Mouse (Mus musculus) cortical plate, adult 2 months (tissue): ENCODE results near the gene Hebp2. TPM values are rescaled to one million over a fixed set of nuclear protein-coding genes. Genes with fewer than 3 reads are reported as not detected.
A peak's percentile ranks its signal among the peaks of the same experiment; 100 is the strongest.

ENCODE experiments used
- H3K27ac ChIP-seq: fragments of 200-500 bp; 2 replicates; pipeline ENCODE4 v1.5.1; 2012; ENCODE audit warnings: low read length, control low read depth, inconsistent platforms; ENCODE audit not compliant: insufficient read depth
- H3K4me1 ChIP-seq: fragments of 200-500 bp; 2 replicates; pipeline ENCODE4 v1.6.1; 2011; ENCODE audit warnings: low read length; ENCODE audit not compliant: control insufficient read depth, insufficient read depth
- H3K4me3 ChIP-seq: fragments of 200-500 bp; 2 replicates; pipeline ENCODE4 v1.5.1; 2011; ENCODE audit warnings: mild to moderate bottlenecking, low read length, control low read depth; ENCODE audit not compliant: insufficient read depth
- CTCF ChIP-seq: fragments of 200-500 bp; IDR thresholded peaks from 2 replicates; pipeline ENCODE4 v1.5.1; 2011; ENCODE audit warnings: mild to moderate bottlenecking, control low read depth, low read length; ENCODE audit not compliant: insufficient read depth; ENCODE audit errors: extremely low read depth
- POLR2A ChIP-seq: fragments of 200-500 bp; IDR thresholded peaks from 2 replicates; pipeline ENCODE4 v1.6.1; 2011; ENCODE audit warnings: mild to moderate bottlenecking, low read length, control low read depth; ENCODE audit not compliant: insufficient read depth; ENCODE audit errors: extremely low read depth
- polyA plus RNA-seq: library from polyadenylated mRNA; depleted of rRNA; stranded (reverse); fragments of >200 nt; gene quantifications from 2 replicates; pipeline ENCODE4 v1.2.3, GENCODE M21; 2012

Gene Hebp2
- polyA plus RNA-seq, 1 experiment, result 3.4 TPM

- Histone ChIP-seq H3K4me3 (no peak overlapping the region), H3K27ac (no peak overlapping the region), H3K4me1 (no peaks in the 10 kb centered on the region)
- no peak for TF ChIP-seq CTCF
- no peak for TF ChIP-seq POLR2A
Observed at GRCm38 (mm10) chr10:18536889-18537288, 9.0 kb downstream of the Hebp2 start.

GRCm38 (mm10) chr10:18532293-18532692, 13.6 kb downstream of the Hebp2 start:
- H3K4me1 ChIP-seq, result peaks cover 3% of the 10 kb centered on the region; the same call in 1 of the 2 replicates
- TF ChIP-seq CTCF, result no peak
- no peak overlapping the region for H3K4me3 ChIP-seq
- no peak overlapping the region for H3K27ac ChIP-seq

DNA sequence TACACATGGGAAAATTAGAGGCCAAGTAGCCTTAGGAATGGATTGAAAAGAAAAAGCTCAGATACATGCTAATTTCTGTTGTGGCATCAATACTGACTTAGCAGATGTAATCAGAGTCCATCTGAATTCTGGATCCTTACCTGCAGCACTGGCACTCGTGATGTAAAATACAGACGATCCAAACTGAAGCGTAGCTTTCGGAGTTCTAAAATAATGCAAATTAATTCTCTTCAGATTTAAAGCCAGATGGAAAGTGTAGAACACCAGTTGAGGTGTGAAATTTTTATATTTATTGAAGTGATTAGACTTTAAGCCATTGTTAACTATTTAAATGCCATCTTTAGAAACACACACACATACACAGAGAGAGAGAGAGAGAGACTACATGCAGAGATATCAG, 15.7 kb downstream of the Hebp2 start:
- Histone ChIP-seq H3K27ac (no peak overlapping the region), H3K4me1 (peaks cover 3% of the 10 kb centered on the region; the same call in 1 of the 2 replicates), H3K4me3 (no peak overlapping the region)
- TF ChIP-seq POLR2A, result no peak
- no peak for TF ChIP-seq CTCF

GRCm38 (mm10) chr10:18529177-18529576, 16.7 kb downstream of the Hebp2 start:
- Histone ChIP-seq H3K4me1 (peaks cover 3% of the 10 kb centered on the region; the same call in 1 of the 2 replicates), H3K4me3 (no peak overlapping the region), H3K27ac (no peak overlapping the region)
- TF ChIP-seq CTCF (no peak), POLR2A (no peak)

DNA sequence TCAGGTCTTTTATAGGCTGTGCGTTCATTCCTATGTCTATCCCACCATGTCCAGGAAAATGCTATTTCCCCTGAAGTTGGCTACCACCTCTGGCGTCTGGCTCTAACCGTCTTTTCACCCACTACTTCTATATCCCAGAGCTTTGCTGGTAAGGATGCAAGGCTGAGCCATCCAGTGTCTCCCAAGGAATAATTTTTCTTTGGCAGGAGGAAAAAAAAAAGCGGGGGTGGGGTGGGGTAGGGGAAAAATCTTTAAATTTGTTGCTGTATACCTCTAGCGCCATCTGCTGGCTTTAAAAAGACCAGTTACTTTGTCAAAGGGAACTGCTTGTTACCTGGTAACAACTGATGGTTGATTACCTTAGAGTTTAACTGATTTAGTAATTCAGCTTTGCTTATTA, 17.4 kb downstream of the Hebp2 start:
- peaks cover 3% of the 10 kb centered on the region; the same call in 1 of the 2 replicates for H3K4me1 ChIP-seq
- no peak overlapping the region for H3K27ac ChIP-seq
- H3K4me3 ChIP-seq, result no peak overlapping the region
- TF ChIP-seq CTCF (peak; percentile 15; the same call in 1 of the 2 replicates), POLR2A (no peak)

DNA sequence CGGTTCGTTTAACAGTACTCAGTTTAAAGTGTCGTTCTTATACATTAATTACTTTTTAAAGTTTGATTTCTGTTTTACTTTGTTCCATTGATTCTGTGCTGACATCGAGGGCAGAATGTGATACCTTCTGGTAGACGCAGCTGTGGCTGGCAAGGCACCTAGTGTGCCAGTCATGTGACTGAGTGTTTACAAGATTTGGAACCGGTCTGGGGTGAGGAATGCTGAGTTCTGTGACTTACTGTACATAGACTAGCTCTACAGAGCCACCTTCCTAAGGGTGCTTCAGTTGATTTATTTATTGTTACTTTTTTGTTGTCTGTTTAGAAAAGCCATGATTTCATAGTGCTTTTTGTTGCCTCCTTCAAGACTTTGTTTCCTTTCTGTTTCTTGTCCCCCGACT, 18.1 kb downstream of the Hebp2 start:
- TF ChIP-seq CTCF, result no peak
- TF ChIP-seq POLR2A, result no peak
- H3K4me3 ChIP-seq, result peak overlapping the region; percentile 25
- H3K4me1 ChIP-seq, result peaks cover 3% of the 10 kb centered on the region; the same call in 1 of the 2 replicates
- no peak overlapping the region for H3K27ac ChIP-seq

- Histone ChIP-seq H3K4me3 (peak overlapping the region; percentile 25), H3K4me1 (peaks cover 3% of the 10 kb centered on the region; the same call in 1 of the 2 replicates), H3K27ac (peak overlapping the region; percentile 36; the same call in 1 of the 2 replicates)
- TF ChIP-seq POLR2A (no peak), CTCF (no peak)
Observed at GRCm38 (mm10) chr10:18526851-18527675, 18.8 kb downstream of the Hebp2 start.

DNA sequence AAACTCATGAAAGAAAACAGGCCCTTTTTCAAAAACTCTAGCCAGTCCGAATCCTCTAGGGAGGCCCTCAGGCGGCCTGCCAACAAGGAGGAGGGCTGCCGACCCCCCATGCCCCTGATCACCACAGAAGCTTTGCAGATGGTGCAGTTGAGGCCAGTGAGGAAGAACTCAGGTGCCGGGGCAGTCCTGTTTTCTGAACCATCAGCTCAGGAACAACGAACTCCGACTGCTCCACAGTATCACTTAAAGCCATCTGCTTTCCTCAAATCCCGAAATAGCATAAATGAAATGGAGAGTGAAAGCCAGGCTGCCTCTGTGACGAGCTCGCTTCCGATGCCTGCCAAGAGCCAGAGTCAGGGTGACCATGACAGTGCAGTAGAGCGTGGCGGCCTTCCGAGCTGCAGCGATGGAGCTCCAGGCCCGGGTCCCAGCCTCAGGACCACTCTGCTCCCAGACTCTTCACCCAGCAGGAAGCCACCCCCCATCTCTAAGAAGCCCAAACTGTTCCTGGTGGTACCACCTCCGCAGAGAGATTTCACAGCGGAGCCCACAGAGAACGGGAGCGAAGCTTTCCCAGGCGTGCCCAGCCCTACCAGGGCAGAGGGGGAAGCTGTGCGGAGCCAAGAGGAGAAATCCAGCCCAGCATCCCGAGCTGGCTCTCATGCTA, 19.6 kb downstream of the Hebp2 start:
- H3K4me3 ChIP-seq, result peak overlapping the region; percentile 25
- TF ChIP-seq CTCF (no peak), POLR2A (no peak)
- H3K27ac ChIP-seq, result peak overlapping the region; percentile 36; the same call in 1 of the 2 replicates
- H3K4me1 ChIP-seq, result peaks cover 3% of the 10 kb centered on the region; the same call in 1 of the 2 replicates

- H3K4me1 ChIP-seq, result peaks cover 3% of the 10 kb centered on the region; the same call in 1 of the 2 replicates
- TF ChIP-seq POLR2A (no peak), CTCF (no peak)
- peak overlapping the region; percentile 25; the same call in 1 of the 2 replicates for H3K4me3 ChIP-seq
- no peak overlapping the region for H3K27ac ChIP-seq
Observed at GRCm38 (mm10) chr10:18525726-18526125, 20.1 kb downstream of the Hebp2 start.
